Mouse (Mus musculus): Measurements from ENCODE around the gene Clca4a.
"Not testable (repeated sequence)": the region's sequence is repeated elsewhere in the genome, so short reads cannot be mapped to it uniquely, and the experiment has no call there.

Clca4a gene

GRCm38 (mm10) chr3:144974945-144975344 is at the start of gene Clca4a:
Gene Clca4a (minus strand): TSS chr3:144975045.
- DNase-seq = no peak

DNA sequence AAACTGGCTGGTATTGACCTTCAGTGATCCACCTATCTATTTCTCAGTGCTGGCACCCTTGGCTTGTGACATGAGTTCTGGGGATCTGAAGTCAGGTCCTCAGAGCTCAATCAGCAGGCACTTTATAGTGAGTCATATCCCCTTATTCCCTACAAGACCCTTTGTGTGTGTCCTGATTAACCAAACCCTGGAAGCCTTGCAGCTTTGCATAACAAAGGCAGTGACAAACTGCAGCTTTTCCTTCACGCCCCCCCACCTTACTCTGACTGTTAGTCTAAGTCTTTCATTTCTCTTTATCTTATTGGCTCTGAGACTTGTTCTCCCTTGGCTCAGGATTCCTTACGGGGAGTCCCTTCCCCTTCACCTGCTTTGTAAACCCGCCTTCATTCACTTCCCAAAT is 43.0 kb upstream of the Clca4a start:
- no peak for DNase-seq

DNA sequence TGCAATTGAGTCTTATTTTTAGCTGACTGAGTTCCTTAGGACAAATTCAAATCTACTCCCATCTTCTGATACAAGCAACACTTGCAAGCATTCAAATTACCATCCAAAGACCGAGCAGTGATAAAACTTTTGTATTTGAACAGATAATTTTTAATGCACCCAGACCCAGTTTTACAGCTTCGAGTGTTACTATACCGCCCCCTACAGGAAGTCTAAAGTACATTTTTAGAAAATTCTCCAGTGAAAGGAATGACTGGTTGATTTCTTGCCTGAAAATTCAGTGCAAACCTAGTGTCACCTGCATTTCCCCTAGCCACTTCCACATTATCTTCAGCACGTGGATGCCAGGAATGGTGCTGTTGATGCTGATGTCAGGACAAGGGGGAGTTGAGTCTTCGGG is 29.6 kb upstream of the Clca4a start:
- no peak for DNase-seq

GRCm38 (mm10) chr3:145000912-145001311 is 26.1 kb upstream of the Clca4a start:
- DNase-seq = no peak

GRCm38 (mm10) chr3:144993055-144993454 is 18.2 kb upstream of the Clca4a start:
- no peak for DNase-seq

DNA sequence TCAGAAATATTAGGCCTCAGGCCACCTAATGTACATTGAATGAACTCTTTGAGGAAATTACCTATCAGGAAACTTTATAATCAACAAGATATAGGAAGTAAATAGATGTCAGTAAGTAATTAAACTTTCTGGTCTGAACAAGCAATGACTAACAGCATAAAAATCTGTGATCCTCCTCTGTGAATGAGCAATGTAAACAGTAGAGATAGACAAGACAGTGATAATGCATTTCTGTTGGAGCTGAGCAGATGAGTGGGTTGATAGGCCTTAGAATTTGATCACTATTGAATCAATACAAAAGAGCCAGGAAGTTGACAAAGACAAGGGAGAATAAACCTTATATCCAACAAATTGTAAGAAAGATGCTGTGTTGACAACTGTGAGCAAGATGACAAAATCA is 17.8 kb upstream of the Clca4a start:
- no peak for DNase-seq

GRCm38 (mm10) chr3:144985890-144986289 is 11.0 kb upstream of the Clca4a start:
- no peak for DNase-seq

DNA sequence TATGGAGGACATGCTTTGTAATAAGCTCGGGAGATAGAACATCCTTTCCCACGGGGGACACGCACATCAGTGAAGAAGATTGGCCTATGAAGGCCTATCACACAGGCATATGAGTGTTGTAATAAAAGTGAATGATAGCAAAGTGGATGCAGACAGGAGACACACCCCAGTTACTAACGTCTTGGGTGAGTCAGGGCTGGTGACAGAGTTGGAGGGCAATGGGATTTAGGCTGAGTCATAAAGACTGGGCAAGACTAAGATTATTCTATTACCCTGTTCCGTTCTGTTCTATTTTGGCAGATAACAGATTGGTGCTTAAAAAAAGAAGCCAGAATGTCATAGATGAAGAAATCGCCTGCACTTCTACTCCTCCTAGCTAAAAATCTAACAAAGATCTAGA is 5.7 kb upstream of the Clca4a start:
- no peak for DNase-seq

GRCm38 (mm10) chr3:144977631-144978030 is 2.8 kb upstream of the Clca4a start:
- no peak for DNase-seq

GRCm38 (mm10) chr3:144976091-144976490 is 1.2 kb upstream of the Clca4a start:
- no peak for DNase-seq

- no peak for DNase-seq
Observed at GRCm38 (mm10) chr3:144971553-144972270, 3.1 kb downstream of the Clca4a start.

GRCm38 (mm10) chr3:144969755-144970154 is 5.1 kb downstream of the Clca4a start:
- DNase-seq = no peak

DNA sequence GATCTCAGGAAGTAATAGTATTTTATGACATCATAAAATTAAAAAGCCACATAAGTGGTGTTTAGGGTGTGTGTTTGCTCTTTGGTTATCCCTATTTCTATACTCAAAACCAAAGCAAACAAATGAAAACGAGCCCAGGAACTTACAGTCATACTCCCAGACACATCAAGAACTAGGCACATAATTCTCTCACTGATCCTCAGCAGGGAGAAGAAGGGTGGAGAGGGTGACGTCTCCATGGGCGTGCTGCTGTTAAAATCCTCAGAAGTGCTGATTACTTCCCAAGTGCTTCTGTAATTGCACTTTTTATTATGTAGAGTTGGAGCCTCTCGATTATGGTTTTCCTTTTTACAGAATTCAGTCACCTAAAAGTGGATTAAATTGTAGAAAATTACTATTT is 8.8 kb downstream of the Clca4a start:
- DNase-seq = no peak

- DNase-seq = no peak
Observed at GRCm38 (mm10) chr3:144950829-144951228, 24.0 kb downstream of the Clca4a start.

DNA sequence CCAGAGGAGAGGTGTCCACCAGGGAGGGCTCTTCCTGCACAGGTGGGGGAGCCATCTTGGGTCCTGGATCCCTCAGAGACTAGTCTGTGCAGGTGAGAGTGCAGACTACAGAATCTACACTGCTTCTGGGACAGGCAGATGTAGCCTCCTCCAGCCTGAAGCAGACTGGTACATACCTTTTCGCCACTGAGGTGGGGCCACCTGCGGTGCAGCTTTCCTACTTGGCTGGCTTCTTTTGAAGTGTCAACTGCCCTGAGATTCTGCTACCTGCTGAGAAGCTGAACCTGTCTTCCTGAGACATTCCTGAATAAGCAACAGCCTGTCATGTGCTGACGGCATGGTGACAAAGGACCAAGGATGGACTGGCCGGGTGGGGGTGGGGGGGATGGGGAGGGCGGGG is 27.5 kb downstream of the Clca4a start:
- DNase-seq = not testable (repeated sequence)

DNA sequence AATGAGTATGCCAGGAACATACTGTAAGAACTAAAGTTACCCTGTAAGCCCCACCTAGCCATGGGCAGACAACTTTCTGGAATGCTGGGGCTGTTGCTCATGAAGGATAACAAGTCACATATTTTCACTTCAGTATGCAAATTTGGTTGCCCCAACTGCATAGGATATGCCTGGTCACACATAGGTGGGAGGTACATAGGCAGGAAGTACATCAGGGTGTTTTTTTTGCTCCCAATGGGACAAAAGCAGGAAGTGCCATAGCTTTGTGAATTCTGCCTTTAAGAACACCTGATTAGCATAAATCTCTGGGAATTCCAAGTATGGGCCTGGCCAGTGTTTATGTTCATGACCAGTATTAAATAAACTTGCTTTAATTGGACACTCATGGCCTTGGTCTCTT is 41.2 kb downstream of the Clca4a start:
- not testable (repeated sequence) for DNase-seq

DNA sequence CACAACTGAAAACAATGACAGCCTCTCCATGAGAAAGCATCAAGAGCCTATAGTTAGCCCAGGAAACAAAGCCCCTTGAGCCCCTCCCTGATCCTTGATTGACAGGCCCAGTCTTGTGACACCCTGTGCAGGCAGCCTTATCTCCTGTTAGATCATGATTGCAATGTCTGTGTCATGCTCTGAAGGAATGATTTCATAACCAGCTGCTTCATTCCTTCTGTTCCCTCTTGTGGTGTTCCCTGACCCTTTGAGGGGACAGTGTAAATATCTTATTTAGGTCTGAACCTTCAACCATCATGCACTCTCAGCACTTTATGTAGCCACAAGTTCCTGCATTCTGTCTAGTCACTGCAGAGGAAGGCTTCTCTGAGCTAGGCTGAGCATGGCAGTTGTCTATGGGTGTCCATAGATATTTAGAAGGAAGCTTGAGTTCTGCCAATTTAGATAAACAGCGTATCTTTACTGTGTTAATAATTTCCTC is 41.8 kb downstream of the Clca4a start:
- no peak for DNase-seq

GRCm38 (mm10) chr3:144932335-144932734 is 42.5 kb downstream of the Clca4a start, which contains the start of gene Clca4b:
Gene Clca4b (minus strand): TSS chr3:144932529.
- no peak for DNase-seq

DNA sequence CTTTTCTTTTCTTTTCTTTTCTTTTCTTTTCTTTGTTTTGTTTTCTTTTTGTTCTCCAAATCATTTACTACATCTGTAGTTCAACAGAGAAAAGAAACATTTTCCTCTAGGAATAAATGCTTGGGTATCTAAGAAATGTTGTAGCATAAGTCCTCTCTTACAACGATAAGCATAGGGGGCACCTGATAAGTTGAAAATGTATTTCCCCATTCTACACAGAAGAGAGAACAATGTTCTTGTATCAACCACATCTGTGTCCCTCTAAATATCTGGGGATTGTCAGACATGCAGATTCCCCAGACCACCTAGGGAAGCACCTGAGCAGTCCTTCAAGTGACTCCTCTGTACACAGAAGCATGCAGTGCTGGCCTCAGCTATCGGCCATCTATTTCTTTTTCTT is 60.8 kb downstream of the Clca4a start:
- no peak for DNase-seq
